In the genomic region with DNA sequence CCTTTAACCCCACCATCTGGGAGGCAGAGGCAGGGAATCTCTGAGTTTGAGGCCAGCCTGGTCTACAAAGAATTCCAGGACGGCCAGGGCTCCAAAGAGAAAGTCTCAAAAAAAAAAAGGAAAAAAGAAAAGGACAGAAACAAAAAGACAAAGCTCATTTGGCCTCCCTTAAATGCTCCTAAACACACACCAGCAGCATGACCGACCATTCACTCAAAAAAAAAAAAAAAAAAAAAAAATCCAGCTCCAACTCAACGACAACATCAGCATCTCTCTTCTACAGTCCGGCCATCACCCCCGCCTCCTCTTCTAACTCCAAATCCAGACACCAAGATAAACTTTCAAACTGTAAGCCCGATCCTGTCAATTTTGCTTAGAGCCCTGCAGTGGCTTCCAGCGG, we compare ENCODE assay signal across 9 mouse cellular contexts. TPM values are rescaled to one million over a fixed set of nuclear protein-coding genes. Genes with fewer than 3 reads are reported as not detected.
A peak's percentile ranks its signal among the peaks of the same experiment; 100 is the strongest.
DNase-seq lines count a peak whose midpoint lies in the region; ATAC-seq and TF ChIP-seq lines count a peak whose summit lies in the region.
"Had no signal": no experiment of that assay in that cellular context is flagged by ENCODE, and none has a peak within 500 bp of the region (broad histone marks: within the 10 kb centered on the region; RNA-seq: fewer than 3 reads in every experiment).

No protein-coding gene starts in this region.

- no peak for ATAC-seq in kidney, postnatal 0 days (replicated peaks; ENCODE audit: low FRiP score, low read depth)
- ATAC-seq in hindbrain, embryonic 16.5 days, result no peak
- ATAC-seq in midbrain, embryonic 16.5 days, result no peak

- H3K4me3 ChIP-seq in kidney, postnatal 0 days (replicated peaks; ENCODE audit: low read depth, low read length), result peak overlapping the region; percentile 95
- H3K4me3 ChIP-seq in cortical plate, adult 2 months (ENCODE audit: insufficient read depth, low read length), result peak overlapping the region; percentile 59
- peak overlapping the region; percentile 94 for H3K4me3 ChIP-seq in hindbrain, embryonic 16.5 days (ENCODE audit: low read length)
- peak overlapping the region; percentile 65 for H3K4me3 ChIP-seq in midbrain, embryonic 16.5 days (ENCODE audit: low read depth, low read length)

- peak; percentile 13 for DNase-seq in kidney, postnatal 0 days (ENCODE audit: low spot score)
- DNase-seq in kidney, adult 8-10 months, result no peak
- DNase-seq in cerebellum, postnatal 4 days (ENCODE audit: low spot score in 2 of 2), result no peak
- DNase-seq in layer of hippocampus, postnatal 25 days (ENCODE audit: extremely low spot score in 1 of 2, low spot score in 1 of 2), result no peak
- no peak for DNase-seq in left cerebral cortex, adult 8-10 months (ENCODE audit: low spot score in 2 of 2)

- peak overlapping the region; percentile 89 for H3K27ac ChIP-seq in kidney, postnatal 0 days
- H3K27ac ChIP-seq in cortical plate, adult 2 months (ENCODE audit: insufficient read depth, low read length), result no peak overlapping the region
- no peak overlapping the region for H3K27ac ChIP-seq in hindbrain, embryonic 16.5 days (ENCODE audit: low read depth, low read length)
- H3K27ac ChIP-seq in midbrain, embryonic 16.5 days (ENCODE audit: low read length), result no peak overlapping the region

- no peaks in the 10 kb centered on the region for H3K27me3 ChIP-seq in kidney, postnatal 0 days (ENCODE audit: insufficient read depth, low read length)
- no peaks in the 10 kb centered on the region for H3K27me3 ChIP-seq in hindbrain, embryonic 16.5 days (replicated peaks; ENCODE audit: control insufficient read depth, insufficient read depth, low read length)
- H3K27me3 ChIP-seq in midbrain, embryonic 16.5 days (ENCODE audit: control insufficient read depth, insufficient read depth, low read depth, low read length), result no peaks in the 10 kb centered on the region

- WGBS in kidney, postnatal 0 days, result 9% methylated on average over 7 of the region's 7 CpGs
- whole genome bisulfite sequencing in hindbrain, embryonic 16.5 days, result 16% methylated on average over 7 of the region's 7 CpGs
- WGBS in midbrain, embryonic 16.5 days, result 17% methylated on average over 7 of the region's 7 CpGs

- peak overlapping the region; percentile 95 for H3K4me2 ChIP-seq in kidney, postnatal 0 days (ENCODE audit: low read length)
- H3K4me2 ChIP-seq in hindbrain, embryonic 16.5 days (ENCODE audit: low read length), result peak overlapping the region; percentile 76
- H3K4me2 ChIP-seq in midbrain, embryonic 16.5 days (ENCODE audit: low read length), result peak overlapping the region; percentile 89

- H3K9ac ChIP-seq in kidney, postnatal 0 days (ENCODE audit: low read depth, low read length), result peak overlapping the region; percentile 98
- H3K9ac ChIP-seq in hindbrain, embryonic 16.5 days (ENCODE audit: low read depth, low read length), result peak overlapping the region; percentile 93
- H3K9ac ChIP-seq in midbrain, embryonic 16.5 days (ENCODE audit: low read depth, low read length), result peak overlapping the region; percentile 78

- peaks cover 9% of the 10 kb centered on the region; the same call in 1 of the 2 replicates for H3K4me1 ChIP-seq in kidney, postnatal 0 days (replicated peaks; ENCODE audit: insufficient read depth, low read length)
- H3K4me1 ChIP-seq in cortical plate, adult 2 months (ENCODE audit: control insufficient read depth, insufficient read depth, low read length), result peaks cover 3% of the 10 kb centered on the region; the same call in 1 of the 2 replicates
- H3K4me1 ChIP-seq in hindbrain, embryonic 16.5 days (ENCODE audit: control insufficient read depth, insufficient read depth, low read depth, low read length), result peaks cover 19% of the 10 kb centered on the region
- peaks cover 13% of the 10 kb centered on the region for H3K4me1 ChIP-seq in midbrain, embryonic 16.5 days (ENCODE audit: control insufficient read depth, insufficient read depth, low read length)

- no peak for TF ChIP-seq CTCF in kidney, postnatal 0 days (IDR thresholded peaks at IDR 0.05; ENCODE audit: low read depth)
- no peak for TF ChIP-seq CTCF in cortical plate, adult 2 months (IDR thresholded peaks at IDR 0.05; ENCODE audit: extremely low read depth, insufficient read depth, low read length)

- peaks cover 34% of the 10 kb centered on the region for H3K36me3 ChIP-seq in kidney, postnatal 0 days (ENCODE audit: insufficient read depth, low read length)
- H3K36me3 ChIP-seq in hindbrain, embryonic 16.5 days (ENCODE audit: control insufficient read depth, insufficient read depth, low read length), result peaks cover 35% of the 10 kb centered on the region
- H3K36me3 ChIP-seq in midbrain, embryonic 16.5 days (ENCODE audit: control insufficient read depth, insufficient read depth, low read length), result peaks cover 22% of the 10 kb centered on the region

- no peak for TF ChIP-seq POLR2A in cortical plate, adult 2 months (IDR thresholded peaks at IDR 0.05; ENCODE audit: extremely low read depth, insufficient read depth, low read length)

- no peaks in the 10 kb centered on the region for H3K9me3 ChIP-seq in kidney, postnatal 0 days (replicated peaks; ENCODE audit: low read length)
- no peaks in the 10 kb centered on the region for H3K9me3 ChIP-seq in hindbrain, embryonic 16.5 days (ENCODE audit: control insufficient read depth, low read length)
- H3K9me3 ChIP-seq in midbrain, embryonic 16.5 days (replicated peaks; ENCODE audit: control insufficient read depth, low read length, poor library complexity, severe bottlenecking), result no peaks in the 10 kb centered on the region

RNA-seq across cellular contexts. Expression of a gene that starts 1.0 kb away (rescaled TPM):
- polyA plus RNA-seq in kidney, postnatal 0 days (2015; fragmentation: Nextera tagmentation; extraction: Ambion mirVana), result 260 and 285 TPM in 2 replicates
- polyA plus RNA-seq in cortical plate, adult 2 months (2012; rRNA removed), result 99.2 and 101 TPM in 2 replicates
- polyA plus RNA-seq in hindbrain, embryonic 16.5 days (2015; fragmentation: Nextera tagmentation; extraction: Ambion mirVana), result 241 and 243 TPM in 2 replicates
- 228 and 237 TPM in 2 replicates for polyA plus RNA-seq in midbrain, embryonic 16.5 days (2015; fragmentation: Nextera tagmentation; extraction: Ambion mirVana)
- 10 to 100 TPM; 82.2 to 91.7 TPM for total RNA-seq in layer of hippocampus, postnatal 25 days (2021)
- total RNA-seq in left cerebral cortex, adult 8-10 months (2022), result 10 to 100 TPM; 79.6 to 92.5 (median 88.2) TPM

RNA-seq across cellular contexts. Expression of a gene that starts 8.7 kb away (rescaled TPM):
- polyA plus RNA-seq in kidney, postnatal 0 days (2015; fragmentation: Nextera tagmentation; extraction: Ambion mirVana), result 0.99 and 1.2 TPM in 2 replicates
- 0.23 and 0.33 TPM in 2 replicates for polyA plus RNA-seq in cortical plate, adult 2 months (2012; rRNA removed)
- 0.50 and 0.55 TPM in 2 replicates for polyA plus RNA-seq in hindbrain, embryonic 16.5 days (2015; fragmentation: Nextera tagmentation; extraction: Ambion mirVana)
- polyA plus RNA-seq in midbrain, embryonic 16.5 days (2015; fragmentation: Nextera tagmentation; extraction: Ambion mirVana), result 0.29 and 0.38 TPM in 2 replicates
- under 1 TPM; 0.52 to 0.98 TPM for total RNA-seq in layer of hippocampus, postnatal 25 days (2021)
- total RNA-seq in left cerebral cortex, adult 8-10 months (2022), result under 1 TPM; 0.09 to 0.27 (median 0.19) TPM
- total RNA-seq: hematopoietic stem cell, adult 5-6 weeks had no signal

RNA-seq across cellular contexts. Expression of a gene that starts 31.2 kb away (rescaled TPM):
- polyA plus RNA-seq in kidney, postnatal 0 days (2015; fragmentation: Nextera tagmentation; extraction: Ambion mirVana), result 64.6 and 68.5 TPM in 2 replicates
- 193 and 198 TPM in 2 replicates for polyA plus RNA-seq in cortical plate, adult 2 months (2012; rRNA removed)
- 121 and 131 TPM in 2 replicates for polyA plus RNA-seq in hindbrain, embryonic 16.5 days (2015; fragmentation: Nextera tagmentation; extraction: Ambion mirVana)
- 102 and 120 TPM in 2 replicates for polyA plus RNA-seq in midbrain, embryonic 16.5 days (2015; fragmentation: Nextera tagmentation; extraction: Ambion mirVana)
- total RNA-seq in layer of hippocampus, postnatal 25 days (2021), result 100 to 1,000 TPM; 304 to 308 TPM
- total RNA-seq in left cerebral cortex, adult 8-10 months (2022), result 100 to 1,000 TPM; 280 to 307 (median 295) TPM

RNA-seq across cellular contexts. Expression of a gene that starts 56.4 kb away (rescaled TPM):
- polyA plus RNA-seq in kidney, postnatal 0 days (2015; fragmentation: Nextera tagmentation; extraction: Ambion mirVana), result 9.8 and 10.1 TPM in 2 replicates
- polyA plus RNA-seq in cortical plate, adult 2 months (2012; rRNA removed), result 6.1 and 6.3 TPM in 2 replicates
- polyA plus RNA-seq in hindbrain, embryonic 16.5 days (2015; fragmentation: Nextera tagmentation; extraction: Ambion mirVana), result 3.6 and 5.2 TPM in 2 replicates
- 4.1 and 4.7 TPM in 2 replicates for polyA plus RNA-seq in midbrain, embryonic 16.5 days (2015; fragmentation: Nextera tagmentation; extraction: Ambion mirVana)
- total RNA-seq in layer of hippocampus, postnatal 25 days (2021), result 1 to 10 TPM; 5.0 to 5.1 TPM
- total RNA-seq in left cerebral cortex, adult 8-10 months (2022), result 1 to 10 TPM; 4.5 to 5.5 (median 5.3) TPM

RNA-seq across cellular contexts. Expression of a gene that starts 56.4 kb away (rescaled TPM):
- polyA plus RNA-seq in kidney, postnatal 0 days (2015; fragmentation: Nextera tagmentation; extraction: Ambion mirVana), result 8.0 and 8.3 TPM in 2 replicates
- polyA plus RNA-seq in cortical plate, adult 2 months (2012; rRNA removed), result 7.2 and 9.6 TPM in 2 replicates
- polyA plus RNA-seq in hindbrain, embryonic 16.5 days (2015; fragmentation: Nextera tagmentation; extraction: Ambion mirVana), result 7.5 and 8.0 TPM in 2 replicates
- 7.5 and 7.9 TPM in 2 replicates for polyA plus RNA-seq in midbrain, embryonic 16.5 days (2015; fragmentation: Nextera tagmentation; extraction: Ambion mirVana)
- 1 to 10 TPM; 5.3 to 6.4 TPM for total RNA-seq in layer of hippocampus, postnatal 25 days (2021)
- total RNA-seq in left cerebral cortex, adult 8-10 months (2022), result 1 to 10 TPM; 3.3 to 4.8 (median 3.8) TPM
